Mouse (Mus musculus): ENCODE data around the gene Mrps18b.
"Not testable (repeated sequence)": the region's sequence is repeated elsewhere in the genome, so short reads cannot be mapped to it uniquely, and the experiment has no call there.

Gene Mrps18b

GRCm38 (mm10) chr17:35916297-35917142 is at the start of gene Mrps18b, which contains the start of gene Ppp1r10:
Gene Mrps18b (minus strand): TSS chr17:35916389.
Gene Ppp1r10 (plus strand): TSS chr17:35916434.
- DNase-seq = peak; percentile 99

- DNase-seq = no peak
These were observed 47.1 kb upstream of the Mrps18b start for GRCm38 (mm10) chr17:35963279-35963678.

GRCm38 (mm10) chr17:35958533-35959223 is 42.5 kb upstream of the Mrps18b start:
- no peak for DNase-seq

DNA sequence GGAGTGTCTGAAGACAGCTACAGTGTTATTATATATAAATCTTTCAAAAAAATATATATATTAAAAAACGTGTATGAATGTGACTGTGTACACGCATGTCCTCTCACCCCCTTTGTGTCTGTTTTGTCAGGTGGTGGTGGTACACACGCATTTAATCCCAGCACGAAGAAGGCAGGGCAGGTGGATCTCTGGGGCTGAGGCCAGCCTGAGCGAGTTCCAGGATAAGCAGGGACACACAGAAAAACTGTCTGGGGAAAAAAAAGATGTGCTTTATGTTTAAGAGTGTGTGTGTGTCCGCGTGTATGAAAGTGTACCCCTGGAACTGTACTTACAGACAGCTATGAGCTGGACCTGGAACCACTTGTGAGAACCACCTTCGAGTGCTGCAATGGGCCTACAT is 38.5 kb upstream of the Mrps18b start:
- DNase-seq = no peak

DNA sequence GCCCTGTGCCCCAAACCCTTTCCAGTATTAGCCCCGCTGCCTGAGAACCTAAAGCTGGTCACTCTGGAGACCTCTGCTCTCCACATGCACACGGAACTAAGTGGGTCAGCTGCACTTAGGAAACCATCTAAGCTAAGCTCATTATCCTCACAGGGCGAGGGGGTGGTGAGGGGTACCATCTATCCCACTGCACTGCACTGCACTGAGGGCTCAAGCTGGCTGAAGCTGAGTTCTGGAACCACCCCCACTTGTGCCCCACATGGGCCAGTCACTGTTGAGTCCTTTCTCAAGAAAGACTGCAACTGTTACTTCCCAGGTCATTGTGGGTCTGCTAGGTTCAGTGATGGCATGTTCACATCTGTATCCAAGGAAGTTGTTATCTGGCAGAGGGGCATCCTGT is 36.4 kb upstream of the Mrps18b start:
- not testable (repeated sequence) for DNase-seq

DNA sequence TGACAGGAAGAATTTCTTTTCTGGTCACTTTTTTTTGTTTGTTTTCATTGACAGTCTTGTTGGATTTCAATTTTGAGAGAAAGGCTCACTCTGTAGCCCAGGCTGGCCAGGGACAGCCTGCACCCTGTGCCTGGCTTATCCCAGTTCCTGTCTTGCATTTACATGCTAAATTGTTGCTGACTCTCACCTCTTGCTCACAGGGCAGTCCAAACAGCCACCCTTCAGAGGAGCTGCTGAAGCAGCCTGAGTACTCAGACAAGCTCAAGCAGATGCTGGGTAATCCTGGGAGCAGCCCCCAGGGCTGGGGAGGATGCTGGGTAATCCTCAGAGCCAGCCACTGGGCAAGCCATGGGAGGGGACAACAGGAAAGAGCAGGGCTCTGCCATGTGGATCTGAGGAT is 34.8 kb upstream of the Mrps18b start:
- not testable (repeated sequence) for DNase-seq

GRCm38 (mm10) chr17:35939941-35940340 is 23.8 kb upstream of the Mrps18b start:
- DNase-seq = no peak

DNA sequence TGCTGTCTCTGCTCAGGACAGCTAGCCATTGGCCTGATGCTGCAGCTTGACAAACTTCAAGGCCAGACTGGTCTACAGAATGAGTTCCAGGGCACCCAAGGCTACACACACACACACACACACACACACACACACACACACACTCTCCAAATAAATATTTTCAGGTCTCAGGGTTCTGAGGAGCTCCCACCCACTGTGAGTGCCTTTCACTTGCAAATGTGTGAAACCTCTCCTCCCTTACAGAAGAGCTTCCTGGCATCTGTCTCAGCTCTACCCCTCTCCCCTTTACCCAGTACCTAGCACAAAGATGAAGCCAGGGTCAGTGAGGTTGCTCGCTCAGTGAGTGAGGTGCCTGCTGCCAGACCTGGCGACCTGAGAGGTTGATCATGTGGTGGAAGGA is 22.9 kb upstream of the Mrps18b start:
- no peak for DNase-seq

DNA sequence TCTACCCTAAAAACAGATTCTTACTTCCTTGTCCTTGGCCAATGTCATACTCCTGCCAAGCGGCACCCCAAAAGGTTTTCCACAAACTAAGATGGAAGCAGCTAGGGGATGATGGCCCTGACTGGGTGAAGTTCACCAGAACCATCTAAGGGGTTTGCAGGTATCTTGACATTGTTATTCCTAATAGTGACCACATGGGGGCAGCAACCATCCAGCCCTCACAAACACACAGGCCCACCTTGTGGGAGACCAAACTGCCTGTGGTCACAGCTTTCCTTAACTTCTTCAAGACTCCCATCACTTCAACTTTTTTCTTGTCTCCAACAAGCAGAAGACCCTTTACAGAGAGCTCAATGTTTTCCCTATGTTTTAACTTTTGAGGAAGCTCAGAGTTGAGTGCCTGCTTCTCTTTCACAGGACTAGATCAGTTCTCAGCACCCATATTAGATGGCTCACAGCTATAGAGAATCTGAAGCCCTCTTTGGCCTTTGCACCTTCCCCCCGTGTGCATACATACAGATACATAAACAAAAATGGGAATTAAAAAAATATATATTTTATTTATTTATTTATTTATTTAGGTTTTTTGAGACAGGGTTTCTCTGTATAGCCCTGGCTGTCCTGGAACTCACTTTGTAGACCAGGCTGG is 21.6 kb upstream of the Mrps18b start:
- DNase-seq = peak; percentile 55

- DNase-seq = not testable (repeated sequence)
These were observed 19.6 kb upstream of the Mrps18b start for GRCm38 (mm10) chr17:35935763-35936162.

DNA sequence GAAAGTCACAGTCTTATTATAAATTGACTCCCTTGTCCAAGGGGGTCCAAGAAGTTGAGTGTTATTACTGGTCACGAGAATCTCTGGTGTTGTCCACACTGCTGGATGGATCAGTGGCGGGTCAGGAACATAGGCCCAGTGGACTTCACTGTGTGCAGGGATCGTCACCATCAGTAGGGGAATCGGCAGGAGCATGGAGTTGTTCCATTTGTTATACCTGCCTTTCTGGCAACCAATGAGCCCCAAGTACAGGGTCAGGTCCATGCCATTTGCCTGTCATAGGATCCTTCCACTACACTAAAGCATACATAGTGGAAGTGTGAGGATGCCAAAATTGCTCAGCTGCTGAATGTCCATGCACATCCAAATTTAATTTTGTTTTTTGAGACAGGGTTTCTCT is 16.4 kb upstream of the Mrps18b start:
- no peak for DNase-seq

DNA sequence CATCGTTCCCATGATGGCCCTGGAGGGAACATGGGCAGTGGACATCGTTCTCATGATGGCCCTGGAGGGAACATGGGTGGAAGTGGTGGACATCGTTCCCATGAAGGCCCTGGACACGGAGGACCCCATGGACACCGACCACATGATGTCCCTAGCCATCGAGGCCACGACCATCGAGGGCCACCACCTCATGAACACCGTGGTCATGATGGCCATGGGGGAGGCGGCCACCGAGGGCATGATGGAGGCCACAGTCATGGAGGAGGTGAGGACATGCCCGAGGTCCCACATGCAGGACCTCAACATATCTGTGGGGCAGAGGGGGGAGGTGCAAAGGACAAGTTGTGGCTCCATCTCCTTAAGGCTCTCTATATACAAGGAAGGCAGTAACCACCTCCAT is 14.4 kb upstream of the Mrps18b start:
- DNase-seq = no peak

- DNase-seq = no peak
These were observed 13.3 kb upstream of the Mrps18b start for GRCm38 (mm10) chr17:35929534-35929933.

DNA sequence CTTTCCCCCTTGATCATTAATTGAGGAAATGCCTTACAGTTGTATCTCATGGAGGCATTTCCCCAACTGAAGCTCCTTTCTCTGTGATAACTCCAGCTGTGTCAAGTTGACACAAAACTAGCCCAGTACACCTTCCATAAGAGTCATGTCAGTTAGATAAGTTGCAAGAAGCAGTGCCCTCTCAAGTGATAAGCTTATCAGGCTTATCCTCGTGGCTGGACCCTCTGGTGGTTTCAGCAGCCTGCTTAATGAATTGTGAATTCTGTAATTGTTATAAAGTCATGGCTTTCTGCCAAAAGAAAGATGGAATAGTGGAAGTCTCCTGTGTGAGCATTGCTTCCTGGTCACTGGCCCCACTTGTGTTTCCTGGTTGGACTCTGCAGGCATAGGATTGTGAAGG is 11.3 kb upstream of the Mrps18b start:
- DNase-seq = peak; percentile 57

- DNase-seq = no peak
These were observed 7.1 kb upstream of the Mrps18b start for GRCm38 (mm10) chr17:35923281-35923680.

DNA sequence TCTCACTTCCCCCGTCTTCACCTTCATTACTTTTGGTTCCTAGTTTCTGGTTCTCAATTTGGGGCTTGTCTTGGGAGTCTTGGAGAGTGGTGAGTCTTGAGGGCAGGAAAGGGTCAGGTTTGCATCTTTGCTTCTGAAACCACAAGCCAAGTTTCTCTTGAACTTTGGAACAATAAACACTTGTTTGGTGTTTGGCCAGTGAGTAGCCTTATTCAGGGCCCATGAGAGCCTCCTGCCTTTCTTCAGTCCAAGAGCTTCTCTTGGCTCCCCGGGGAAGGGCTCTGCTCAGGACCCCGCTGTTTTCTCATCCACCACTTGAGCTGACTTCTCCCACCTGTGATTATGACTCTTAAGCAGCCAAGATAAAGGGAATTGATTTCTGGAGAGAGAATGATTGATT is 6.4 kb upstream of the Mrps18b start:
- DNase-seq = no peak

DNA sequence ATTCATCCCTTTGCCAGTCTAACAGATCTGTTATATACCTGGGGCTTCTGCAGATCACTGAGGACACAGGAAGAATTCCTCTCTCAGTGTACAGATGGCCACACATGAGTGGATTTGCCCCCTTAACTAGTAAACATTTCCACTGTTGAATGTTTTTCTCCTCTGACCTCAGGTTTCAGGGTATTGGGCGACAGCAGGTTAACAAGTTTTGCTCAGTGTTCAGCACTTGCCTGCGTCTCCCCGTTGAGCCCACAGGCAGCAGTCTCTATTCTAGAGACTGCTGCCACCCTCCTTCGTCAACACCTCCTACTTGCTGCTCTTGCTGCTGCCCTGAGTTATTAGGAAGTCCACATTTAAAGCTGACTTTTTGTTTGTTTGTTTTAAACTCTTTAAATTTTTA is 5.5 kb upstream of the Mrps18b start:
- no peak for DNase-seq

DNA sequence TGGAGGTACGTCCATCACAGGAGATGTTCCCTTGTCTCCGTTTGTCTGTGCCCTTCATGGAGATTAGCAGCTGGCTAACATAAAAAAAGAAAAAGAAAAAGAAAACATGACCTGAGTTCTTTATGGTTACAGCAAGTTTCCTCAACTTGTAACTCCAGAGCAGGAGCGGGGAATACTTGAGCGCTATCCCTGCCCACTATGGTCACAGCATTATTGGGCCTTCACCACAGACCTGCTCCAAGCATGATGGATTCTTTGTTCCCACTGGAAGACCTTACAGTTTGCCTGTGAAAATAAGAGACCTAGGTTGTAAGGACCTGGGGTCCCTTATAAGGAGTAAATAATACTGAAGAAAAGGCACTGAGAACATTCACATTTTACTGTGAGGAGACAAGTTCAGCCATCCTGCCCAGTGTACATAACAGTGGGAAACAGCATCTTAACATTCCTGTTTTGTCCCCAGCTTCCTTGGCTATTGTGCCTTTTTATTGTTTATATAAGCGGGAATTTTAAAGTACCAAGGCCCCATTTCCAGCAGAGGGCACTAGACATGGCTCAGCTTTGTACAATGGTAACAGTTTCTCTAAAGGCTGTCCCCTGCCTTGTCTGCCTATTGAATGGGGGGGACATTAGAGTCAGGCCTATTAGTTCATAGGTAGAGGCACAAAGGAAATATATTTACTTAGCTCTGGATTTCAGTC is 4.8 kb upstream of the Mrps18b start:
- no peak for DNase-seq

DNA sequence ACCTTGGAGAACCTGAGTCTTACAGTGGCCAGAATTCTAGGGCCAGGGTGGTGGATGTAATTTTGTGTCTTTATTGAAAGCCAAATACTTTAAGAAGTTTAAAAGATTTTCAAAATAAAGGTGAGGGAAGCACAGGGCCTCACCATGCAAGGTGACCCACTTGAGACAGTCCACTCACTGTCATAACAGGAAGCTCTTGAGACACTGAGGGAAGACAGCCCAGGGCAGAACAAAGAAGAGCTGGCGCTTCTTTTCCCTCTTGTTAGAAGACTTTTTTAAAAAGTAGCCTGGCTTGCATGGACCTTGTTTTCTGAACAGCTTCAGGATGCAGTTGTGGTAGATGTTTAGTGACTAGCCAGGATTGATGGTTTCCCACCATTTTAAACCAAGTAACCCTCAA is 4.2 kb upstream of the Mrps18b start:
- DNase-seq = no peak

- peak; percentile 84 for DNase-seq
These were observed 3.7 kb upstream of the Mrps18b start for GRCm38 (mm10) chr17:35919864-35920301.

DNA sequence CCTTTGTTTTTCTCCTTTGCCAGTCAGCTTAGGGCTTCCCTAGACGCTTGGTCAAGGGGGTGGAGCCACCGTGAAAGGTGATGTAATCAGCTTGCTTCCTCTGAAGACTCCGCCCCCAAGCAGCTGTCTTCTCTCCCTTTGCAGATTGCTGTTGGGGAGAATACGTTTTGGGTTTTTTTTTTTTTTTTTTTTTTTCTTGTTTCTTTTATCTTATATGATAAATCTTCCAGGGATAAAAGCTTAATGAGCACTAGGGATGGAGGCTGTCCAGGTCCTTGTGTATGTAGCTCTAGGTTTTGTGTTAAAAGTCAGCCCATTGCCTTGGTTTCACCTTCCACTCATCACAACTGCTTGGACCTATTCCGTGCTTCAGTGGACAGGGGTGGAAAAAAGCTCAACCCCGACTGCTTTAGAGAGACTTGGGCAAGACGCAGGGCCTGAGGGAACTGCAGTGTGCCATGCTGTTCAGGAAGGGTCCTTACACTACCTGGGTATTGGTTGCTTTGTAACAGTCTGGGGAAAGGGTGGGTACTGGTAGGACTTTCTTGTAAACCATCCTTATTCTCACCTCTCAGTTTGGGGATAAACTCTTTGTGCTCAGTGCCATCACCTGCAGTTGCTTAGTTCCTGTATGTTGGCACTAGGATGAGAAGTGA is 3.0 kb upstream of the Mrps18b start:
- DNase-seq = peak; percentile 98

Data from liver (tissue).